Mouse (Mus musculus) layer of hippocampus, adult 9-10 months (tissue): Measurements from ENCODE around the gene Cxcr5.

Experiments
- DNase-seq: peaks from one replicate; pipeline ENCODE4 v3.0.0; 2022; ENCODE audit warnings: low spot score

The Cxcr5 gene

DNA sequence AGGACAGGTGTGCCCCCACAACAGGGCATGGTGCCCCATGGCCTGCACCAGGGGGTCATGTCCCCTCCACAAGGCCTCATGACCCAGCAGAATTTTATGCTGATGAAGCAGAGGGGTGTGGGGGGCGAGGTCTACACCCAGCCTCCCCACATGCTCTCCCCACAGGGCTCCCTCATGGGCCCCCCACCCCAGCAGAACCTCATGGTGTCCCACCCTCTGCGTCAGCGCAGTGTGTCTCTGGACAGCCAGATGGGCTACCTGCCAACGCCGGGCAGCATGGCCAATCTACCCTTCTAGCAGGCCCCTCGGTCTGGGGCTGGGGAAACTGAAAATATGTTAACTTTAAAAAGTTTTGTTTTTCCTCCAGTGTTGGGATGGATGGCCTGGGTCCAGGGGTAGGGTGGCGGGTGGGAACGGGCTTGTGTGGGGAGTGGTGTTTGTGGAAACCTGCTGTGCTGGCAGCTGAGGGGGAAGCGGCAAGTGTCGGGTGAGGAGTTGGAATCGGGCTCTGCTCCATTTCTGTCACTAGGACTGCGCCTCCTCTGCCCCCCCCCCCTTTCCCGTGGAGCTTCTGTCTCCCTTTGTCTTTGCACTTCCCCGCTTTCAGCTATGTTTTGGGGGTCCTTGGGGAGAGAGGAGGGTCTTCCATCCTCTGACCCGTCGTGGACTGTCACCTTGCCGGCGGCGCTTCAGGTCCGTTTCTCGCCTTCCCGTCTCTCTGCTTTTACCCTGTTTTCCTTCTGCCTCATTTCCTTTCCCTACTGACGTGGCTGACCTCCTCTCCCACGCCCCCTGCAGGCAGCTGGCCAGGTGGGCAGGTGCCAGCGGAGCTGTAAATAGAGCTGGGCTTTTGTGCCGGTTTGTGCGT lies 52.0 kb downstream of the Cxcr5 start:
- DNase-seq: no peak

DNA sequence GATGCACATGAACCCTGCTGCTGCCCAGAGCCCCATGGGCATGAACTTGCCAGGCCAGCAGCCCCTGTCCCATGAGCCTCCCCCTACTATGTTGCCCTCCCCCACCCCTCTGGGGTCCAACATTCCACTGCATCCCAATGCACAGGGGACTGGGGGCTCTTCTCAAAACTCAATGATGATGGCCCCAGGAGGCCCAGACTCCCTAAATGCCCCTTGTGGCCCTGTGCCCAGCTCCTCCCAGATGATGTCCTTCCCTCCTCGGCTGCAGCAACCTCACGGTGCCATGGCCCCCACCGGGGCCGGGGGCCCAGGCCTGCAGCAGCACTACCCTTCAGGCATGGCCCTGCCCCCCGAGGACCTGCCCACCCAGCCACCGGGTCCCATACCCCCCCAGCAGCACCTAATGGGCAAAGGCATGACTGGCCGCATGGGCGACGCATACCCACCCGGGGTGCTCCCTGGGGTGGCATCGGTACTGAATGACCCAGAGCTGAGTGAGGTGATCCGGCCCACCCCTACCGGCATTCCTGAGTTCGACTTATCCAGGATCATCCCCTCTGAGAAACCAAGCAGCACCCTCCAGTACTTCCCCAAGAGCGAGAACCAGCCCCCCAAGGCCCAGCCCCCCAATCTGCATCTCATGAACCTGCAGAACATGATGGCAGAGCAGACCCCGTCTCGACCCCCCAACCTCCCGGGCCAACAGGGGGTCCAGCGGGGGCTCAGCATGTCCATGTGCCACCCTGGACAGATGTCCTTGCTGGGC lies 52.8 kb downstream of the Cxcr5 start:
- no peak for DNase-seq

DNA sequence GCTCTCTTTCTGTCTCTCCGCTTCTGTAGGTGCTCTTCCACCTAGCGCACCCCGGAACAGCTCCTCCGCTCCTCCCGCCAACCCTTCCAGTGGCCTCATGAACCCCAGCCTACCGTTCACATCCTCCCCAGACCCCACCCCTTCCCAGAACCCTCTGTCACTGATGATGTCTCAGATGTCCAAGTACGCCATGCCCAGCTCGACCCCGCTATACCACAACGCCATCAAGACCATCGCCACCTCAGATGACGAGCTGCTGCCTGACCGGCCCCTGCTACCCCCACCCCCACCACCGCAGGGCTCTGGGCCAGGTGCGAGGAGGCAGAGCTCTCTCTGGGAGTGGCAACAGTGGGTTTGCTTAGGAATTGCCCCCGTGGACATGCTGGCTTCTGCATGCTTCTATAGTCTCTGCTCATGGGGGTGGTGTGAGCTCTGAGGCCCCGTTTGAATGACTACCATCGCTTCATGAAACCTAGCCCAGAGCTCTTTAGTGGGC lies 53.5 kb downstream of the Cxcr5 start:
- no peak for DNase-seq

DNA sequence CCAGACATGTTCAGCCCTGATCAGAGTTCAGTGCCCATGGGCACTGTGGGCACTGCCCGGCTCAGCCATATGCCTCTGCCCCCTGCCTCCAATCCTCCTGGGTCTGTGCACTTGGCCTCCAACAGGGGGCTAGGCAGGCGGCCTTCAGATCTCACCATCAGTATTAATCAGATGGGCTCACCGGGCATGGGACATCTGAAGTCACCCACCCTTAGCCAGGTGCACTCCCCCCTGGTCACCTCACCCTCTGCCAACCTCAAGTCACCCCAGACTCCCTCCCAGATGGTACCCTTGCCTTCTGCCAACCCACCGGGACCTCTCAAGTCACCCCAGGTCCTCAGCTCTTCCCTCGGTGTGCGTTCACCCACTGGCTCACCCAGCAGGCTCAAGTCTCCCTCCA lies 54.3 kb downstream of the Cxcr5 start:
- DNase-seq: no peak

DNA sequence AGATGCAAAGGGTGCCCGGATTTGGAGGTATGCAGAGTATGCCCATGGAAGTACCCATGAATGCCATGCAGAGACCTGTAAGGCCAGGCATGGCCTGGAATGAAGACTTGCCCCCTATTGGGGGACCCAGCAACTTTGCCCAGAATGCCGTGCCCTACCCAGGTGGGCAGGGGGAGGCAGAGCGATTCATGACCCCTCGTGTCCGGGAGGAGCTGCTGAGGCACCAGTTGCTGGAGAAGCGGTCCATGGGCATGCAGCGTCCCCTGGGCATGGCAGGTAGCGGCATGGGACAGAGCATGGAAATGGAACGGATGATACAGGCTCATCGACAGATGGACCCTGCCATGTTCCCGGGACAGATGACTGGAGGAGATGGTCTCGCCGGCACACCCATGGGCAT lies 55.1 kb downstream of the Cxcr5 start:
- DNase-seq: no peak

DNA sequence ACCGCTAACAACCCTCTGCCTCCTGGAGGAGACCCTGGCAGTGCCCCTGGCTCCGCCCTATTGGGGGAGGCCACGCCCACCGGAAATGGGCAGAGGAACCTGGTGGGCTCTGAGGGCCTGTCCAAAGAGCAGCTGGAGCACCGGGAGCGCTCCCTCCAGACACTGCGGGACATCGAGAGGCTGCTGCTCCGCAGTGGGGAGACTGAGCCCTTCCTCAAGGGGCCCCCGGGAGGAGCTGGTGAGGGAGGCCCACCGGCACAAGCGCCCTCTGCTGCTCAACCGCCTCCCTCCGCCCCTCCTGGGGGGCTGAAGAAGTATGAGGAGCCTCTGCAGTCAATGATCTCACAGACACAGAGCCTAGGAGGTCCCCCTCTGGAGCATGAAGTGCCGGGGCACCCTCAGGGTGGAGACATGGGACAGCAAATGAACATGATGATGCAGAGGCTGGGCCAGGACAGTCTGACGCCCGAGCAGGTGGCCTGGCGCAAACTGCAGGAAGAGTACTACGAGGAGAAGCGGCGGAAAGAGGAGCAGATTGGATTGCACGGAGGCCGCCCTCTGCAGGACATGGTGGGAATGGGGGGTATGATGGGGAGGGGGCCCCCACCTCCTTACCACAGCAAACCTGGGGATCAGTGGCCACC lies 55.7 kb downstream of the Cxcr5 start:
- no peak for DNase-seq

DNA sequence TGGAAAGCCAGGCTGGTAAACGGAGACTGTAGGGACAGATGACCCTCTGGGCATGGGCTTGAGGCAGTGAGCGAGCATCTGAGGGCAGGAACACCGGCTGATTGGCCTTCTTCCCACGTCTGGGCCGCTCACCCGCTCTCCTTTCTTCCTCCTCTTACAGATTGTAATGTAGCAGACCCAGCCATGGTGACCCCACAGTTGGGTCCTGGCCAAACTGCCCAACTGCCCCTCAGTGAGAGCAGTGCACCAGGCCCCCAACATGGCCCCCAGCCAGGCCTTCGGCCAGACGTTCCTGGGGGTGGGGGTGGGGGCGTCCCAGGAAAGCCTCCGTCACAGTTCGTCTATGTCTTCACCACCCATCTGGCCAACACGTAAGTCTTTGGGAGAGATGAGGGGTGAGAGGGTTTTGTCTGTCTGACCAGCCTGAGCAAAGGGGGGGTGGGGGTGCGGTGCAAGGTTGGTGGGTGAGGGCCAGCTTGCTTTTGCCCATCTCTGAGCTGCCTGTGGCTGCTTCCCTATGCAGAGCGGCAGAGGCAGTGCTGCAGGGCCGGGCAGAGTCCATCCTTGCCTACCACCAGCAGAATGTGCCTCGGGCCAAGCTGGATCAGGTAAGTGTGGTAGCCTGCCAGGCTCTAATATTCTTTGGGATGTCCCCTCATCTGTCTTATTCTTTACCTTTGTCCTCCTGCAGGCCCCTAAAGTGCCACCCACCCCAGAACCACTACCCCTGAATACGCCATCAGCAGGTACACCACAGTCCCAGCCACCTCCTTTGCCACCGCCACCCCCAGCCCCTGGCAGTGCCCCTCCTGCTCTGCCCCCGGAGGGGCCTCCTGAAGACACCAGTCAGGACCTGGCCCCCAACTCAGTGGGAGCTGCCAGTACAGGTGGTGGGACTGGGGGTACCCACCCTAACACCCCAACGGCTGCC lies 56.5 kb downstream of the Cxcr5 start:
- DNase-seq: no peak

DNA sequence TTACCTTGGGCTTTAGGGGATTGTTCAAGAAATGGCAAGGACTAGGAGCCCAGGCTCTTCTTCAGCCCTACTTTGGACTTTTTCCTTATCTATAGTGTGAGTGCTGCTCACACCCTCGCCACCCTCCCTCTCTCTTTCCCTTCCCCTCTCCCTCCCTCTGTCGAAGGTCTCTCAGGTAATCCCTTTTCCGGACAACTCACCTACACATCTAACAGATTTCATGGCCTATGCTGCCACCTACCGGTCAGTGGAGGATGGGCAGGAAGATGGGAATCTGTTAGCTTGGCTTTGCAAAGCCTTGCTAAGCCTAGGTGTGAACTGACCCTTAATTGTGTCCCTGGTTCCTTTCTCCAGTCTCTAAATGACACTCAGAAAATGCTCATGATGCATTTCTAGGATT lies 59.7 kb downstream of the Cxcr5 start:
- DNase-seq: no peak

DNA sequence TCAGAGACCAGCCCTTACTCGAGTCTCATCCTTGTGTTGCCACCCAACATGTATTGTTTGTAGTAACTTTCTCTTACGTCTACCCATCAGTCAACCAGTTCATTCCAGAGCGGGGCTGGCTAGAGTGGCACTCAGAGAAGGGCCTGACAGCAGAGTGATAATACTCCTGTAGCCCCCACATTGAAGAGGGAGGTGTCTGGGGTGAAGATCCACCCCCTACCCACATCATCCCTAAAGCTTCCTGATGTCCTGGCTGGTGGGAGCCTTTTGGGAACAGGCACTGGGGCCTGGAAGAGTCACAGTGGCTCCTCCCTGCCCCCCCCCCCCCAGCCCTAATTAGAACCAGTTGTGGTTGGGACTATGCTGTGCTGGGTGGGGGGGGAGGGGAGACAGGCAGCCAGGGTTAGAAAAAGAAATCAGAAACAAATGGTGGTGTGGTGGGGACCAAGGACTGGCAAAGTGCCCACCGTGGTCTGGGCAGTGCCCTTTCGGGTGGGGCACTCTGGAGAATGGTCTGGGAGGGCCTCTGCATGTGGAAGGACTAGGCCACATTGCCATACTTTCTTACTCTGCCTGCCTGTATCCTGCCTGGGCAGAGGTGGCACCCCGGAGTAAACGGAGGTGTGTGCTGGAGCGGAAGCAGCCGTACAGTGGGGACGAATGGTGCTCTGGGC lies 60.3 kb downstream of the Cxcr5 start:
- no peak for DNase-seq

DNA sequence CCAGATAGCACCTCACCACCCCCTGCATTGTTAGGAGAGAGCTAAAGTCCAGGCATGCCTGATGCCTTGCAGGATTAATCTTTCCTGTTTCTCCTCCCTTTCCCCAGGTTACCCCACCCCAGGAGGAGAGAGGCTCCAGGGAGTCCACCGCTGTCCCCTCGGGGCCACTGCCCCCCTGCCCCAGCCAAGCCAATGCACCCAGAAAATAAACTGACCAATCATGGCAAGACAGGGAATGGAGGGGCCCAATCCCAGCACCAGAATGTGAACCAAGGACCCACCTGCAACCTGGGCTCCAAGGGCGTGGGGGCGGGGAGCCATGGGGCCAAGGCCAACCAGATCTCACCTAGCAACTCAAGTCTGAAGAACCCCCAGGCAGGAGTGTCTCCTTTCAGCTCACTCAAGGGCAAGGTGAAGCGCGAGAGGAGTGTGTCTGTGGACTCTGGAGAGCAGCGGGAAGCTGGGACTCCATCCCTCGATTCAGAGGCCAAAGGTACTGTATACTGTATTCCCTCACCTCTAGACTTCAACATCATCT lies 61.0 kb downstream of the Cxcr5 start:
- no peak for DNase-seq

DNA sequence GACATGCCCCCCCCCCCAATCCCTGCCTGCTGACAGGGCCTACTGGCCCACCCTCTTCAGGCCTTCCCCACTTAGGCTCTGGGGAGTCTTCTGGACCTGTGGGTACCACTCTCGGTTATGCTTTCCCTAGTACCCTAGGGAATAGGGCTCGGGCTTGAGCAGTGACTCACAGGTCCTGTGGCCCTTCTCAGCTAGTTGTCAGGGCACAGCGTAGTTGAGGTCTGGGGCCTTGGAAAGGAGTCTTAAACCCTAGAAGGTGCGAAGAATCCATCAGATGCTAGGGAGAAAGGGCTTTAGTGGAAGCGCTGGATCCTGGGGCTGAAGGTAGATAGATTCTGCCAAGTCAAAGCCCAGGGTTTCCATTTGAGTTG lies 61.5 kb downstream of the Cxcr5 start:
- no peak for DNase-seq

DNA sequence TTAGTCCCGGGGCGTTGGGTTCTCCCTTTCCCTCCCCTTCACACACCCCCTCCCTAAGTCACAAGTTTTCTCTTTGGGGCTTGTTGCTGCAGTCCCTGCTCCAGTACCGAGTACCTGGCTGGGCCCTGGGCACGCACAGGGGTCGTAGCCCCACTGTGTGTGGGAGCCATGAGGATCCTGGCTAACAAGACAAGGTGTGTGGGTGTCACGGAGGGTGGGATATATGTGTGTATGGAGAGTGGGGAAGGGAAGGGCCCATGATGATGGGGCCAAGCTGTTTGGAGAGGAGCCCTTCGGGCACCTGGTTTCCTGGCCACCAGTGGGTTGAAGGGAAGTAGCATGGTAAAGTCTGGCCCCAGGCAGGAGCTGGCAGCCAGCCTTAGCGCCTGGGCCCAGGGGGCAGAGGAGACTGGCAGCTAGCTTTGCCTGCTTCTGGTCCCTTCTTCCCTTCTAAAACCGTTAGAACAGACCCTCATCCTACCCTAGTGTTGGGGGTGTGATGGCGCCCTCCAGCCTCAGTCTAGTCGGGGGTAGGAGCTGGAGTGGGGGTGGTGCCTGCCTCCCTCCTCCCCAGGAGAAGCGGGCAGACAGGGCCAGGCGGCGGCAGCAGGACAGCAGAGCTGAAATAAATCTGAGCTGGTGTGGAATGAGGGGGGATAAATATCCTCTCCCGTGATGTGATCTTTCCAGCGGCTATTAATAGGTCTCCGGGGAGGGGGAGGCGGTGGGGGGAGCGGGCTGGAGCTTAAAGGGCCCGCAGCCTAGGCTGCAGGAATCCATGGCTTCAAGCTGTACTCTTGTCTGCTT lies 62.1 kb downstream of the Cxcr5 start:
- DNase-seq: no peak

DNA sequence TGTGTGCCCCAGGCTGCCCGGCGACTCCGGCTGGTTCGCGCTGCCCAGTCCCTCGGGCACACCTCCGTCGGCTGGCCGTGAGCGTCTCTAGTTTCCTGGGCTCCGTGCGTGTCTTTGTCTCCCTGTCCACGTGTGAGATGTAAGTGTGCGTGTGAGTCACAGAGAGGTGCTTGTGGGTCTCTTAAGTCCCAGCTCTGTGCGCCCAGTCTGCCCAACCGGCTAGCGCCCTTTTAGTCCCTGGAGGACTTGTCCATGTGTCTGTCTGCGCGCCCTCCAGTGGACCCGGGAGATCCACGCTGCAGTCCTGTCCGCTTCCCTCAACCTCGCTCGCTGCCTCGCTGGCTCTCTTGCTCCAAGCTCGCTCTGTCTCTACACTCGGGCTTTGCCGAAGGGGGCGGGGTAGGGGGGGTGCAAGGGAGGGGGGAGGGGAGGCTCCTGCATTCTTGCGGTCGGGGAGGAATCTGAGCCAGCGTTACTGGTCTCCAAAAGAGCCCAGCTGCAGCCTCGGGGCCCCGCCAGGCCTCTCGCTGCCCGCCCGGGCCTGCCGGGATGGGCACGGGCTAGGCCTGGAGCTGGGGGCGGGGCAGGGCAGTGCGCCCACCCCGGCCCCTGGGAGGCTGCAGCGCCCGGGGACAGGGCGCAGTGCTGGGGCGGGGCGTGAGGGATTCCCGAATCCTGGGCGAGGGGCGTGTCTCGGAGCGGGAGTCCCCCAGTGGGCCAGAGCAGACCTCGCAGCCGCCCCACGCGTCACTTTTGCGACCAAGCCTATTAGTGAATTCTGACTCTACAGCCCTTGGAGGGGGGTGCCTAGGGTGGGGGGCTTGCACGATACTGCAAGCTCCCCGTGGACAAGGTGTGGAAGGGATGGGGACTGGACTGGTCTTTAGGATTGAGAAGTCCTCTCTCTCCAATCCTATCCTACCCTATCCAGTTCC lies 63.0 kb downstream of the Cxcr5 start:
- no peak for DNase-seq

DNA sequence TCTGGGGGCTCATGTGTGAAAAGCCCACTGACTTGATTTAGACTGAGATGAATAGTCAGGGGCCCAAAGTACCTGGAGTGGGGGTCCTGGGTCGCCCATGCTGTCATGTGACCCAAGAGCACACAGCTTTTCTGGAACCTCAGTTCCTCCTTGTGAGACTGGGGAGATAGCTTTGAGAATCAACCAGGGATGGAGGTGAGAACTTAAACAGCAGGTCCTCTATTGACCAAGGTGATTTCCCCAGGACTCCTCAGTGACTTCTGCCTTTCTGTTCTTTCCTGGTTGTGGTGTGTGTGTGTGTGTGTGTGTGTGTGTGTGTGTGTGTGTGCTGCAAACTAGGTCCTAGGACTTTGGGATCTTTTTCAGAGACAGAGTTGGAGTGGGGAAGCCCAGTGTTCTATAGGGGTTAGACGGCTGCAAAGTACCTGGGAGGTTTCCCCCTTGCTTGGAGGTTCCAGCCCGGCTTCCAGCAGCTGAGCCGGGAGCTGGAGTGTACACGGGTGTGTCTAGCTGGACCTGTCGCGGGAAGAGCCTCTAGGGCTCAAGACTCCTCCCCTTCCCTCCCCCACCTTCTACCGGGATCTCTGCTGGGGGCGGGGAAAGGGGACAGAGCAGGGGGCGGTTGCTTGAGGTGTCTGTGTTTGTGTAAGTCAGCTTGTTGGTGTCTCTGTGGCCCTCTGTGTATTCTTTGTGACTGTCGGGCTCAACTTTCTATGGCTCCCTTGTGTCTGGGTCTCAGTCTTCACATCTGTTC lies 63.9 kb downstream of the Cxcr5 start:
- DNase-seq: no peak

DNA sequence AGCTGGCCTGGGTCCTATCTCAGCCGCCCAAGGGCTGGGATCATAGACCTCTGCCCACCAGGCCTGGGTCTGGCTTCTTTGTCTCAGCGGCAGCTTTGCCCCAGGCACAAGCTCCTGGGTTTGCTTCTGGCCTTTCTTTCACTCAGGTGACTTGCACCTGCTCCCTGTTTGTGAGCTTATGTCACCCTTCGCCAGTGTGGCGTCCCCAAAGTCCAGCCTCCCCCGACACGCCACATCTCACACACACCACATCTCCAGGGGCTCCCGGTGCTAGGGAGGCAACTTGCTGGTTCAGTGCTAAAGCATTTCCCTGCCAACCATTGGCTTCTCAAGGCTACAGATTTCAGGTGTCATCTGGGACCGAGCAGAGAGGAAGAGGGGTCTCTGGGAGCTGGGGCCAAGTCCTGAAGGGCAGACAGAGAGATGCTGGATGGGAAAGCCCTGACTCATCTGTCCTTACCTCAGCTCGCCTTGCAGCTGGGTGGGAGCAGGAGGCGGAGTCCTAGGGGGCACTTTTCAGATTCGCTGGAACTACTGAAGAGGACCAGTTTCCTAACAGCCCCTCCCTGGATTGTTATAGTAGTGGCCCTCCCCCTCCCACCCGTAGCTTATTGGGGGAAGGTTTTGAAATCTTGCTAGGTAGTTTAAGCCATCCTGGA lies 64.7 kb downstream of the Cxcr5 start:
- DNase-seq: no peak

DNA sequence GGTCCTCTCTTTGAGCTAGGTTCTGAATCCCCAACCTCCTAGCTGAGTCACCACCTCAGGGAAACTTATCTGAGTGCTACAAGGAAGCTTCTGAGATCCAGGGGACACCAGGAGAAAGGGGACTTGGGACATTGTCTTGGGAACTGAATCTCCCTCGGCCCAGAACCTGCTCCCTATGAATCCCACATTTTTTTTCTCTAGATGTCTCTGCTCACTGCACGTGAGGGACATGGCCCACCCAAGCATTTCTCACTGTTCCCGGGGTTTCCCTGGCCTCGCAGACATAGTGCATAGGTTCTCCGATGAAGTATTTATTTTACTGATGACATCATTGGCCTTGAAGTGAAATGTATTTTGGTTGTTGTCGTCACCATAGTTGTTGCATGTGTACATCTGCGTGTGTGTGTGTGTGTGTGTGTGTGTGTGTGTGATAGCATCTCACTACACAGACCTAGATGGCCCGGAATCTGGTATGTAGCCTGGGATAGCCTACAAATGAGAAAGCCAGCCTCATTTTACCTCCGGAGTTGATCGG lies 65.8 kb downstream of the Cxcr5 start:
- DNase-seq: no peak
